Comparison of ENCODE assay signal across 18 mouse cellular contexts in the genomic region with DNA sequence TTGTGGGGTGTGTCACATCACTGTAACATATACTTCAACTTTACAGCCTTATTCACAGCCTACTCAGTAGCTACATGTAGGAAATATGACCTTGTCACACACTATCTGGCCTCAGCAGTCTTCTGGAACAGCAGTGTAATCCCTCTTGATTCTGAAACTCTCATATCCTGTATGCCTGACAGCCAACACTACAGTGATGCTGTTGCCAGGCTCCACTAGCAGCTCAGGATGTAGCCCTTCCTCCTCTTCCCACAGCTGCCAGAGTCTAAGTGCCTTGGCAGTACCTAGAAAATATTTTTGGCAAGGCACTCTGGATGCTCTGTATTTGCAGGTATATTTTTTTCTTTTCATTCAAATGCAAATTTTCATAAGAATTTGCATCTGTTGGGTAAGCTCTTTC. TPM values are rescaled to one million over a fixed set of nuclear protein-coding genes. Genes with fewer than 3 reads are reported as not detected.
A peak's percentile ranks its signal among the peaks of the same experiment; 100 is the strongest.
DNase-seq lines count a peak whose midpoint lies in the region; ATAC-seq and TF ChIP-seq lines count a peak whose summit lies in the region.
"Had no signal": no experiment of that assay in that cellular context is flagged by ENCODE, and none has a peak within 500 bp of the region (broad histone marks: within the 10 kb centered on the region; RNA-seq: fewer than 3 reads in every experiment).

No protein-coding gene starts in this region.

- H3K9me3 ChIP-seq in forebrain, postnatal 0 days (ENCODE audit: low read length), result no peaks in the 10 kb centered on the region
- no peaks in the 10 kb centered on the region for H3K9me3 ChIP-seq in forebrain, embryonic 12.5 days
- no peaks in the 10 kb centered on the region for H3K9me3 ChIP-seq in hindbrain, postnatal 0 days (ENCODE audit: low read length)
- H3K9me3 ChIP-seq in hindbrain, embryonic 14.5 days (ENCODE audit: control insufficient read depth, low read length), result no peaks in the 10 kb centered on the region
- H3K9me3 ChIP-seq in midbrain, embryonic 16.5 days (replicated peaks; ENCODE audit: control insufficient read depth, low read length, poor library complexity, severe bottlenecking), result no peaks in the 10 kb centered on the region
- H3K9me3 ChIP-seq in midbrain, embryonic 11.5 days (ENCODE audit: control insufficient read depth, low read length), result no peaks in the 10 kb centered on the region
- H3K9me3 ChIP-seq: embryonic facial prominence, embryonic 12.5 days; heart, embryonic 12.5 days had no signal

- DNase-seq in forebrain, postnatal 0 days, result peak; percentile 10
- DNase-seq in hindbrain, postnatal 0 days (ENCODE audit: low spot score), result peak; percentile 15
- DNase-seq in hindbrain, embryonic 14.5 days (ENCODE audit: low spot score), result no peak
- no peak for DNase-seq in midbrain, embryonic 11.5 days (ENCODE audit: low spot score, missing footprints)
- peak; percentile 42 for DNase-seq in telencephalon, adult 2 months (ENCODE audit: low read depth, low spot score)
- no peak for DNase-seq in gastrocnemius, adult 8-10 months (ENCODE audit: low spot score in 2 of 2)
- DNase-seq: adrenal gland, adult 2 months; adrenal gland, postnatal 25 days; cerebellum, adult 11 months; cerebellum, adult 8-10 months; cerebellum, postnatal 25 days; gastrocnemius, postnatal 25 days; kidney, adult 11 months had no signal

- no peaks in the 10 kb centered on the region for H3K27me3 ChIP-seq in forebrain, postnatal 0 days (ENCODE audit: insufficient read depth, low read length)
- H3K27me3 ChIP-seq in forebrain, embryonic 12.5 days, result no peaks in the 10 kb centered on the region
- no peaks in the 10 kb centered on the region for H3K27me3 ChIP-seq in hindbrain, postnatal 0 days (ENCODE audit: insufficient read depth, low read length)
- H3K27me3 ChIP-seq in hindbrain, embryonic 14.5 days (ENCODE audit: control insufficient read depth, insufficient read depth, low read length), result no peaks in the 10 kb centered on the region
- no peaks in the 10 kb centered on the region for H3K27me3 ChIP-seq in midbrain, embryonic 16.5 days (ENCODE audit: control insufficient read depth, insufficient read depth, low read depth, low read length)
- no peaks in the 10 kb centered on the region for H3K27me3 ChIP-seq in midbrain, embryonic 11.5 days (ENCODE audit: control insufficient read depth, insufficient read depth, low read length)
- H3K27me3 ChIP-seq: embryonic facial prominence, embryonic 12.5 days; heart, embryonic 12.5 days had no signal

- H3K4me2 ChIP-seq in forebrain, postnatal 0 days (ENCODE audit: low read depth), result no peak overlapping the region
- H3K4me2 ChIP-seq in forebrain, embryonic 12.5 days, result no peak overlapping the region
- no peak overlapping the region for H3K4me2 ChIP-seq in hindbrain, postnatal 0 days (ENCODE audit: low read depth, low read length)
- no peak overlapping the region for H3K4me2 ChIP-seq in hindbrain, embryonic 14.5 days (replicated peaks)
- H3K4me2 ChIP-seq in midbrain, embryonic 16.5 days (ENCODE audit: low read length), result no peak overlapping the region
- no peak overlapping the region for H3K4me2 ChIP-seq in midbrain, embryonic 11.5 days
- H3K4me2 ChIP-seq: embryonic facial prominence, embryonic 12.5 days; heart, embryonic 12.5 days had no signal

- no peak for TF ChIP-seq CTCF in forebrain, postnatal 0 days (IDR thresholded peaks at IDR 0.05; ENCODE audit: low read depth)
- TF ChIP-seq CTCF in hindbrain, postnatal 0 days (IDR thresholded peaks at IDR 0.05; ENCODE audit: low read depth), result no peak

- peak; percentile 84 for ATAC-seq in forebrain, postnatal 0 days
- no peak for ATAC-seq in forebrain, embryonic 12.5 days (ENCODE audit: low FRiP score)
- ATAC-seq in hindbrain, postnatal 0 days, result peak; percentile 59; the same call in 1 of the 2 replicates
- ATAC-seq in hindbrain, embryonic 14.5 days (ENCODE audit: low FRiP score), result no peak
- 0 out of 2 replicates have a peak, but pooled peaks have one; percentile 60 for ATAC-seq in midbrain, embryonic 16.5 days
- ATAC-seq in midbrain, embryonic 11.5 days (ENCODE audit: low FRiP score), result no peak
- ATAC-seq: inflammation-experienced regulatory T-cells, adult 6 months had no signal

- no peak overlapping the region for H3K27ac ChIP-seq in forebrain, postnatal 0 days (ENCODE audit: low read depth, low read length)
- no peak overlapping the region for H3K27ac ChIP-seq in forebrain, embryonic 12.5 days
- no peak overlapping the region for H3K27ac ChIP-seq in hindbrain, postnatal 0 days
- no peak overlapping the region for H3K27ac ChIP-seq in hindbrain, embryonic 14.5 days
- no peak overlapping the region for H3K27ac ChIP-seq in midbrain, embryonic 16.5 days (ENCODE audit: low read length)
- no peak overlapping the region for H3K27ac ChIP-seq in midbrain, embryonic 11.5 days (ENCODE audit: low read depth, low read length)
- H3K27ac ChIP-seq: embryonic facial prominence, embryonic 12.5 days had no signal

- 0 out of 2 replicates have a peak, but pooled peaks cover 3% of the 10 kb centered on the region for H3K4me1 ChIP-seq in forebrain, postnatal 0 days (ENCODE audit: insufficient read depth)
- no peaks in the 10 kb centered on the region for H3K4me1 ChIP-seq in forebrain, embryonic 12.5 days
- H3K4me1 ChIP-seq in hindbrain, postnatal 0 days (ENCODE audit: insufficient read depth, low read length), result no peaks in the 10 kb centered on the region
- no peaks in the 10 kb centered on the region for H3K4me1 ChIP-seq in hindbrain, embryonic 14.5 days (replicated peaks; ENCODE audit: control insufficient read depth, insufficient read depth, low read length)
- no peaks in the 10 kb centered on the region for H3K4me1 ChIP-seq in midbrain, embryonic 16.5 days (ENCODE audit: control insufficient read depth, insufficient read depth, low read length)
- no peaks in the 10 kb centered on the region for H3K4me1 ChIP-seq in midbrain, embryonic 11.5 days (ENCODE audit: control insufficient read depth, insufficient read depth, low read length)
- H3K4me1 ChIP-seq: embryonic facial prominence, embryonic 12.5 days; heart, embryonic 12.5 days had no signal

- H3K36me3 ChIP-seq in forebrain, postnatal 0 days (ENCODE audit: insufficient read depth), result no peaks in the 10 kb centered on the region
- no peaks in the 10 kb centered on the region for H3K36me3 ChIP-seq in forebrain, embryonic 12.5 days (replicated peaks)
- no peaks in the 10 kb centered on the region for H3K36me3 ChIP-seq in hindbrain, postnatal 0 days (ENCODE audit: insufficient read depth, low read length)
- no peaks in the 10 kb centered on the region for H3K36me3 ChIP-seq in hindbrain, embryonic 14.5 days (replicated peaks; ENCODE audit: control insufficient read depth, insufficient read depth)
- H3K36me3 ChIP-seq in midbrain, embryonic 16.5 days (ENCODE audit: control insufficient read depth, insufficient read depth, low read length), result no peaks in the 10 kb centered on the region
- H3K36me3 ChIP-seq in midbrain, embryonic 11.5 days (ENCODE audit: control insufficient read depth, insufficient read depth, low read length), result no peaks in the 10 kb centered on the region
- H3K36me3 ChIP-seq: embryonic facial prominence, embryonic 12.5 days; heart, embryonic 12.5 days had no signal

- H3K4me3 ChIP-seq in forebrain, postnatal 0 days (ENCODE audit: low read depth, low read length), result no peak overlapping the region
- no peak overlapping the region for H3K4me3 ChIP-seq in forebrain, embryonic 12.5 days (replicated peaks)
- H3K4me3 ChIP-seq in hindbrain, postnatal 0 days (ENCODE audit: low read length), result no peak overlapping the region
- H3K4me3 ChIP-seq in hindbrain, embryonic 14.5 days (replicated peaks; ENCODE audit: low read length), result no peak overlapping the region
- no peak overlapping the region for H3K4me3 ChIP-seq in midbrain, embryonic 16.5 days (ENCODE audit: low read depth, low read length)
- no peak overlapping the region for H3K4me3 ChIP-seq in midbrain, embryonic 11.5 days (ENCODE audit: low read depth, low read length)
- H3K4me3 ChIP-seq: embryonic facial prominence, embryonic 12.5 days; heart, embryonic 12.5 days had no signal

- H3K9ac ChIP-seq in forebrain, postnatal 0 days, result no peak overlapping the region
- no peak overlapping the region for H3K9ac ChIP-seq in forebrain, embryonic 12.5 days
- H3K9ac ChIP-seq in hindbrain, postnatal 0 days (replicated peaks; ENCODE audit: low read length), result no peak overlapping the region
- no peak overlapping the region for H3K9ac ChIP-seq in hindbrain, embryonic 14.5 days
- no peak overlapping the region for H3K9ac ChIP-seq in midbrain, embryonic 16.5 days (ENCODE audit: low read depth, low read length)
- no peak overlapping the region for H3K9ac ChIP-seq in midbrain, embryonic 11.5 days (ENCODE audit: low read length)
- H3K9ac ChIP-seq: embryonic facial prominence, embryonic 12.5 days; heart, embryonic 12.5 days had no signal

RNA-seq across cellular contexts. Expression of a gene that starts 18.0 kb away (rescaled TPM):
- 52.2 and 58.1 TPM in 2 replicates for total RNA-seq in forebrain, postnatal 0 days (2014; rRNA removed)
- 8.0 and 14.4 TPM in 2 replicates for polyA plus RNA-seq in forebrain, postnatal 0 days (2015; fragmentation: Nextera tagmentation; extraction: Ambion mirVana)
- polyA plus RNA-seq in forebrain, embryonic 12.5 days (2016; fragmentation: Nextera tagmentation; extraction: Ambion mirVana), result 17.3 and 23.5 TPM in 2 replicates
- 43.4 and 48.7 TPM in 2 replicates for total RNA-seq in hindbrain, postnatal 0 days (2014; rRNA removed)
- polyA plus RNA-seq in hindbrain, postnatal 0 days (2015; fragmentation: Nextera tagmentation; extraction: Ambion mirVana), result 12.1 and 14.9 TPM in 2 replicates
- 23.9 and 28.2 TPM in 2 replicates for polyA plus RNA-seq in hindbrain, embryonic 14.5 days (2014; fragmentation: Nextera tagmentation; extraction: Ambion mirVana)
- 19.8 and 21.5 TPM in 2 replicates for polyA plus RNA-seq in midbrain, embryonic 16.5 days (2015; fragmentation: Nextera tagmentation; extraction: Ambion mirVana)
- polyA plus RNA-seq in midbrain, embryonic 11.5 days (2014; fragmentation: Nextera tagmentation; extraction: Ambion mirVana), result 5.7 and 6.1 TPM in 2 replicates
- 1 to 10 TPM in 1 of 4 experiments, under 1 TPM in 3; 0.46 to 1.4 (median 0.80) TPM for total RNA-seq in gastrocnemius, adult 8-10 months (2022)
- polyA plus RNA-seq: inflammation-experienced regulatory T-cells, adult 6 months had no signal

Comparison
In these comparisons a context has a peak if more than half of its experiments do, and no peak if none do; other contexts are left out.
1. ATAC-seq: peak in forebrain, postnatal 0 days (single experiment), hindbrain, postnatal 0 days (single experiment) and midbrain, embryonic 16.5 days (single experiment); none in forebrain, embryonic 12.5 days (single experiment), hindbrain, embryonic 14.5 days (single experiment) and midbrain, embryonic 11.5 days (single experiment).
2. DNase-seq: peak in forebrain, postnatal 0 days (single experiment), hindbrain, postnatal 0 days (single experiment) and telencephalon, adult 2 months (single experiment); none in hindbrain, embryonic 14.5 days (single experiment), midbrain, embryonic 11.5 days (single experiment) and gastrocnemius, adult 8-10 months (0 of 2).